Mouse (Mus musculus) ovary, adult 18-20 months (tissue): ENCODE results near the gene Rhno1.

Experiments used
- DNase-seq: peaks from one replicate; pipeline ENCODE4 v3.0.0; 2022; ENCODE audit warnings: low spot score, mixed read lengths

The Rhno1 gene

DNA sequence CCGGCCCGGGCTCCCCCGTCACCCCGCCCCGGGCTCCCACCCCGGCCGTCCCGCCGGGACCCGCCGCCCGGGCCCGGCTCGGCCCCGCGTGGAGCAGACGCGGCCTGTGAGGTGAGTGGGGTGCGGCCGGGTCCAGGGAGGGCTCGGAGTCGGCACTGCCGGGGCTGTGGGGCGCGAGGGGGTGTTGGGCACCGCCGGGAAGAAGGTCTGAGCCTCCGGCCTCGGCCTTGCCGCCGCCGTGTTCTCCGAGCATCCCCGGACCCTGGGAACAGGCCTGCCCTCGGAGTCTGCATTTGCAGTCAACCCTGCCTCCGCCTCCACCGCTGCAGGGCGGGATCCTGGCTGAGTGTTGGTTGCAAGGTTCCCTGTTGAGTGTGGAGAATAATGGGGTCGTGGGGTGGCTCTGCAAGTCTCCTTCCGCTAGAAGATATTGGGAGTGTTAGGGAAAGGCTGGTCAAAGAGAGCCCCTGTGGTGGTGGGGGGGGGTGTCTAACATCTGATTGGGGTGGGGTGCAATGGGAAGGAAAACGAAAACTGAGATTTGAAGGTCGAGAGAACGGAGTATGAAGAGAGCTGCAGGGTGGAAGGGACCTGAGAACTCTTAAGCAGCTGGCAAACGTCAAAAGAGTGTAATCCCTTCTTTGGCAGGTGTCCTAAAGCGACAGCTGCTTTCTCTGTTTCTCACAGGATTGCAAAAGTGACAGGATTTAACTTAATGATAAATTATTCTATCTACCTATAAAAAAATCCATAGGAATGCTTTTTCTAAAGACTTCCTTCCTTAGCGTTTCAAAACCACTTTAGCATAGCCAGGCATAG lies 505 bp upstream of the Rhno1 start:
- no peak for DNase-seq

GRCm38 (mm10) chr6:128361901-128362300 lies 810 bp downstream of the Rhno1 start:
- no peak for DNase-seq

- DNase-seq: peak; percentile 23
Measured at GRCm38 (mm10) chr6:128358999-128359398, 3.7 kb downstream of the Rhno1 start.

- DNase-seq: peak; percentile 95
Measured at GRCm38 (mm10) chr6:128355726-128356416, 6.8 kb downstream of the Rhno1 start, which contains the start of gene Tulp3. Tulp3 (minus strand) TSS chr6:128355851.

GRCm38 (mm10) chr6:128355201-128355681 lies 7.5 kb downstream of the Rhno1 start:
- peak; percentile 53 for DNase-seq

DNA sequence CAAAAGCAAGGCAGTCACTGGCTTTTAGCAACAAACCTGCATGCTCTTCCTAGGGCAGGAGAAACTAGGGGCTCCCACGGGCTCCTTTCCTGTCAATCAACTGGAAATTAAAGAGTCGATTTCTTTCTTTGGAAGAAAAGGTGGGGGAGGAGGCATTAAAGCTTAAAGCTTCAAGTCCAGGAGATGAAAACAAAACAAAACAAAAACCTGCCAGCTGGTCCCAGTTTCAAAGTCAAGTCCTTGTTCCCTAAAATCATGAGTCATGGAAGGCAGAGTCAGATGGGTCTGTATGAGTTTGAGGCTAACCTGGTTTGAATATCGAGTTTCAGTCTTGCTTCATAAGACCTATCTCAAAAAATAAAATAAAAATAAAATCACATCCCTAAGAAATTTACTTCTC lies 8.6 kb downstream of the Rhno1 start:
- DNase-seq: no peak

GRCm38 (mm10) chr6:128349711-128350110 lies 13.0 kb downstream of the Rhno1 start:
- DNase-seq: no peak

- DNase-seq: no peak
Measured at GRCm38 (mm10) chr6:128346782-128347181, 15.9 kb downstream of the Rhno1 start.

DNA sequence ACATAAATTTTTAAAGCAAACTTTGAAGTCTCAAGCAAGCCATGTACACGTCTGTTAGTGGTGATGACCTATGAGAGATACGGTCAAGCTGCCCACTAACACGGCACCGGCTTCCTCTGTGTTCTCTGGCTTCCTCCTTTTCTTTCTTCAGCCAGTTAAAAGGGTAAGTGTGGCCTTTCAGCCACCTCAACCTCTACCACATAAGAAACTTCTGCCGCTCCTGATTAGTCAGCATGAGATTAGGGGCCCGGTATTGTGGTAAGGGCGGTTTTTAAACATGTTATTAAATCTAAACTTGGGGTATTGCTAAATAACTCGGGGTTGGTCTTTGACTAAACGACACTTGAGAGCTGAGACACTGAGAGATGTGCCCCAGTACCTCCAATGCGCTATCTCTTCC lies 17.1 kb downstream of the Rhno1 start:
- no peak for DNase-seq

- DNase-seq: no peak
Measured at GRCm38 (mm10) chr6:128341956-128342723, 20.6 kb downstream of the Rhno1 start.

DNA sequence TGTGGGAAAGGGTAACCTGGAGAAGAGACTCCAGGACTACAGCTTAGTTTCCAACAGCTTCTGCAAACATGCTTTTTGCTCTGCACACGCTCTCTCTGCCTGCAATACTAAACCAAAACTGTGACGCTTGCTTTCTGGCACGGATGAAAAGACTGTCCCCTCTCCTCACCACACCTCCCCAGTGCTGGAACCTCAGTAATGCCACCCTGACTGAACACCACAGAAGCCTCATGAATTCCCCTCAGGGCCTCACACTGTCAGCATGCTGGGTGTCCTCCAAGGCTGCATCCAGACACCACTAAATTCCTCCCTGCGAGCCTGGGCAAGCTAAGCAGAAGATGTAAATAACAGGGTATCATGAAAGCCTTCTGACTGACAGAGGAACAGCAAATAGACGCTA lies 23.8 kb downstream of the Rhno1 start:
- no peak for DNase-seq

DNA sequence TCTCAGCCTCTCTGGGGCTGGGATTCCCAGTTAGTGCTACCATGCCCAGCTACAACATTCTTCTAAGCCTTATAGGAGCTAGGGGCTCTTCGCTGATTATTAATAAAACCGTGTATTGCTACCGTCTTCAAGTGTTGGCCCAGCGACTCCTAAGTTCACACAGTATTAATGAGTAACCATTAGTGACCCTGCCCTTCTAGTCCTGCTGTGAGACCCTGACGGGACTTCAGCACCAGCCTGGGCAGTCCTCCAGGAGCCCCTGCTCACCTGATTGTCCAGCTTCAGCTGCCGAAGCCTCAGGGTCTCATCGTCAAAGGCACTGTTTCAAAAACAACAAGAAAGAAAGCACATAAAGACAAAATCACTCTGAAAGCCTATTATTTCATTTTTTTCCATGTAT lies 25.2 kb downstream of the Rhno1 start:
- no peak for DNase-seq

DNA sequence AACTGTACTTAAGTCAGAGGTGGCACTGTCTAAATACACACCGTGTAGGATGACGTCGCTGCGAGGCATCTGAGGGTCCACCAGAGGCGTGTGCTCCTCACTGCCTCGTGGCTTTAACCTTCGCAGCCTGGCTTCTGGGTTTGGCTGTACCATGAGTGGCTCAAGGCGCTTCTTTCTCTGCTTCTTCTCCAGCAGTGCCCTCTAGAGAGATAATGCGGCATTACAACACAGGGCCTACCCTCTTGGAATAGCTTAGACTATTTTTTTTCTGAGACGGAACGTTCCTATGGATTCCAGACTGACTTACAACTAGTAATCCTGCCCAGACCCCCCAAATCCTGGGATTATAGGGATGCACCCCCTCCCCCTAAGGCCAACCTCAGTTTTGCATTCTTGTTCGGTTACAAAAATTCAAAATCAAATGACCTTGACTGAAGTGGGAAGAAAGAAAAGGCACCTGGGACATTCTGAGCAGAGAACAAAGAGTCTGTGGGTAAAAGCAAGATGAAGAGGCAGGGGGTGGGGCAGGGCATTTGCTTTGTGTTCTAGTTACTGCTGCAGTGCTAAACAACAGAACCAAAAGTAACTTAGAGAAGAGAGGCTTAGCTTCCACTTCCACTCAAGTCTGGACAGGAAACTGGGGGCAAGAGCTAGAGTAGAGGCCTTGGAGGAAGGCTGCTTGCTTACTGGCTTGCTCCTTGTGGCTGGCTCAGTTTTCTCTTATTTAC lies 28.1 kb downstream of the Rhno1 start:
- peak; percentile 37 for DNase-seq

DNA sequence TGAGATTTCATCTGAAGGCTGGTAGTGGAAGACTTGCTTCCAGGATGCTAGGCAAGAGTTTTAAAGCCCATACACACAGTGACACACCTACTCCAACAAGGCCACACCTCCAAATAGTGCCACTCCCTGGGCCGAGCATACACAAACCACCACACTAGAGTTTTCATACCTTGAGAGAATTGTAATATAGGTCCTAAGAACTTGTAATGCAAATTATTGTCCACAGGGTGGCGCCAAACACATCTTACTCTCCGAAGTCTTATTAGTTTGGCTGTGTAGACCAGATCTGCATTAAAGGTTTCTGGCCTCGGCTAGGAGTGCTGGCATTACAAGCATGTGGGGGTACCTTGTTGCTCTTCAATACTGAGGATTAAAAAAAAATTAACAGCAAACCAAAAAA lies 44.4 kb downstream of the Rhno1 start:
- no peak for DNase-seq

DNA sequence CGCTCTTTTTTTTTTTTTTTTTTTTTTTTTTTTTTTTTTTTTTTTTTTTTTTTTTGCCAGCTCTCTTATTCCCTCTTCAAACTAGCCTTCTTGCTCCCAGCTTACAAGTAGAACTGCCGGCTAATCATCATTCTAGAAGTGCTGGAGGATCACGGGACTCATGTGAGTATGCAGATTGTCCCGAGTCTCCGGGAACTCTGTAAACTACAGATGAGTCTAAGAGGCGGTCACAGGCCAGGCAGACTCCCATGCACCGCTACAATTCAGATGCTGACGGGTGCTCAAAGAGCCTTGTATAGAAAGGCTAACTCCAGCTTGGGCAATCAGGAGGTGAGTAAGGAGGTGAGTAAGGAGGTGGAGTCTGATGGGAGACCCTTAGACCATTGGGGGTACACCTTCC lies 47.1 kb downstream of the Rhno1 start:
- DNase-seq: no peak

- no peak for DNase-seq
Measured at GRCm38 (mm10) chr6:128314796-128315195, 47.9 kb downstream of the Rhno1 start.

DNA sequence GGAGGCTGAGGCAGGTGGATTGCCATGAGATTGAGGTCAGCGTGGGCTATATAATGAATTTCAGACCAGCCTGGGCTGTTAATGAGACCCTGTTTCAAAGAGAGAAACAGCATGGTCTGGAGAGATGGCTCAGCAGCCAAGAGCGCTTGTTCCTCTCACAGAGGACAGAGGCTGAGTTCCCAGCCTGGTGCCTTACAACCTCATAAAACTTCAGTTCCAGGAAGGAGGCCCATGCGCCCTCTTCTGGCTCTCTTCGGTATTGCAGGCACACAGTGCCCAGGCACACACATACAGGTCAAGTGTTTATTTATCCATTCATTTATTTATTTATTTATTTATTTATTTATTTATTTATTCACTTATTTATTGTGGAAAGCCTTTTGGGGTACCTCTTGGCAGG lies 54.4 kb downstream of the Rhno1 start:
- no peak for DNase-seq
